Mouse (Mus musculus): ENCODE measurements at regions not wholly inside any gene's neighbourhood (a gene's known extent, or its start where the extent isn't known, plus 50 kb on each side); places are given as distances from the start of the nearest gene placed in this dataset.

- Histone ChIP-seq H3K4me2 (no peak overlapping the region), H3K9me3 (no peaks in the 10 kb centered on the region), H3K27me3 (no peaks in the 10 kb centered on the region), H3K36me3 (no peaks in the 10 kb centered on the region), H3K4me3 (no peak overlapping the region), H3K9ac (no peak overlapping the region), H3K4me1 (replicated peaks) (no peaks in the 10 kb centered on the region), H3K27ac (replicated peaks) (no peak overlapping the region)
- no peak for ATAC-seq (ENCODE audit: low FRiP score, low read depth)
- WGBS, result 64% methylated on average over 3 of the region's 3 CpGs
These were observed 103.3 kb downstream of the Prox1 start for GRCm38 (mm10) chr1:190067181-190067580.

GRCm38 (mm10) chr1:190066426-190066825, 104.1 kb downstream of the Prox1 start:
- Histone ChIP-seq H3K36me3 (no peaks in the 10 kb centered on the region), H3K9me3 (no peaks in the 10 kb centered on the region), H3K9ac (no peak overlapping the region), H3K4me3 (no peak overlapping the region), H3K4me1 (replicated peaks) (no peaks in the 10 kb centered on the region), H3K4me2 (no peak overlapping the region), H3K27me3 (no peaks in the 10 kb centered on the region), H3K27ac (replicated peaks) (no peak overlapping the region)
- ATAC-seq (ENCODE audit: low FRiP score, low read depth), result no peak
- 64% methylated on average over 9 of the region's 9 CpGs for WGBS

- no peak for ATAC-seq (ENCODE audit: low FRiP score, low read depth)
- Histone ChIP-seq H3K4me1 (replicated peaks) (no peaks in the 10 kb centered on the region), H3K27ac (replicated peaks) (no peak overlapping the region), H3K4me3 (no peak overlapping the region), H3K27me3 (no peaks in the 10 kb centered on the region), H3K9me3 (no peaks in the 10 kb centered on the region), H3K4me2 (no peak overlapping the region), H3K9ac (no peak overlapping the region), H3K36me3 (no peaks in the 10 kb centered on the region)
- 78% methylated on average over 9 of the region's 9 CpGs for WGBS
These were observed 108.8 kb downstream of the Prox1 start for GRCm38 (mm10) chr1:190061560-190062295.

- no peak for ATAC-seq (ENCODE audit: low FRiP score, low read depth)
- Histone ChIP-seq H3K27me3 (no peaks in the 10 kb centered on the region), H3K4me1 (replicated peaks) (no peaks in the 10 kb centered on the region), H3K9ac (no peak overlapping the region), H3K4me2 (no peak overlapping the region), H3K4me3 (no peak overlapping the region), H3K36me3 (no peaks in the 10 kb centered on the region), H3K27ac (replicated peaks) (no peak overlapping the region), H3K9me3 (no peaks in the 10 kb centered on the region)
- 78% methylated on average over 3 of the region's 3 CpGs for WGBS
These were observed 111.5 kb downstream of the Prox1 start for GRCm38 (mm10) chr1:190059025-190059424.

GRCm38 (mm10) chr1:190056931-190057330, 113.6 kb downstream of the Prox1 start:
- no peaks in the 10 kb centered on the region for H3K27me3 ChIP-seq
- WGBS, result 87% methylated on average over 2 of the region's 2 CpGs

GRCm38 (mm10) chr1:190051903-190052302, 118.6 kb downstream of the Prox1 start:
- no peaks in the 10 kb centered on the region for H3K36me3 ChIP-seq
- H3K27me3 ChIP-seq, result 0 out of 2 replicates have a peak, but pooled peaks cover 1% of the 10 kb centered on the region
- WGBS, result 96% methylated on average over 2 of the region's 2 CpGs
- H3K9me3 ChIP-seq, result no peaks in the 10 kb centered on the region
- H3K4me3 ChIP-seq, result no peak overlapping the region
- 0 out of 2 replicates have a peak, but pooled peaks cover 3% of the 10 kb centered on the region for H3K4me1 ChIP-seq (replicated peaks)
- no peak overlapping the region for H3K9ac ChIP-seq
- ATAC-seq (ENCODE audit: low FRiP score, low read depth), result no peak
- no peak overlapping the region for H3K27ac ChIP-seq (replicated peaks)
- H3K4me2 ChIP-seq, result no peak overlapping the region

More at GRCm38 (mm10) chr1:190056931-190057330, 113.6 kb downstream of the Prox1 start:
- no peaks in the 10 kb centered on the region for H3K36me3 ChIP-seq
- no peak overlapping the region for H3K27ac ChIP-seq (replicated peaks)
- H3K9ac ChIP-seq, result no peak overlapping the region
- H3K9me3 ChIP-seq, result no peaks in the 10 kb centered on the region
- H3K4me1 ChIP-seq (replicated peaks), result no peaks in the 10 kb centered on the region
- no peak overlapping the region for H3K4me3 ChIP-seq
- no peak for ATAC-seq (ENCODE audit: low FRiP score, low read depth)
- H3K4me2 ChIP-seq, result no peak overlapping the region

- Histone ChIP-seq H3K9ac (no peak overlapping the region), H3K4me1 (replicated peaks) (0 out of 2 replicates have a peak, but pooled peaks cover 3% of the 10 kb centered on the region), H3K9me3 (no peaks in the 10 kb centered on the region), H3K36me3 (no peaks in the 10 kb centered on the region), H3K4me3 (no peak overlapping the region), H3K4me2 (no peak overlapping the region), H3K27me3 (peaks cover 5% of the 10 kb centered on the region; the same call in 1 of the 2 replicates), H3K27ac (replicated peaks) (no peak overlapping the region)
- no peak for ATAC-seq (ENCODE audit: low FRiP score, low read depth)
- WGBS, result 81% methylated on average over 2 of the region's 2 CpGs
These were observed 121.9 kb downstream of the Prox1 start for GRCm38 (mm10) chr1:190048521-190049170.

- Histone ChIP-seq H3K27ac (replicated peaks) (no peak overlapping the region), H3K4me1 (replicated peaks) (0 out of 2 replicates have a peak, but pooled peaks cover 3% of the 10 kb centered on the region), H3K36me3 (no peaks in the 10 kb centered on the region), H3K4me2 (no peak overlapping the region), H3K9me3 (no peaks in the 10 kb centered on the region), H3K27me3 (peaks cover 7% of the 10 kb centered on the region; the same call in 1 of the 2 replicates), H3K4me3 (no peak overlapping the region), H3K9ac (no peak overlapping the region)
- WGBS, result 51% methylated on average over 6 of the region's 6 CpGs
- no peak for ATAC-seq (ENCODE audit: low FRiP score, low read depth)
These were observed 123.3 kb downstream of the Prox1 start for GRCm38 (mm10) chr1:190047201-190047600.

- peak; percentile 56; the same call in 1 of the 2 replicates for ATAC-seq (ENCODE audit: low FRiP score, low read depth)
- Histone ChIP-seq H3K9me3 (no peaks in the 10 kb centered on the region), H3K9ac (no peak overlapping the region), H3K36me3 (no peaks in the 10 kb centered on the region), H3K27ac (replicated peaks) (no peak overlapping the region), H3K27me3 (peaks cover 7% of the 10 kb centered on the region; the same call in 1 of the 2 replicates), H3K4me2 (no peak overlapping the region), H3K4me3 (no peak overlapping the region), H3K4me1 (replicated peaks) (0 out of 2 replicates have a peak, but pooled peaks cover 3% of the 10 kb centered on the region)
- WGBS, result 30% methylated on average over 1 of the region's 1 CpGs
These were observed 123.6 kb upstream of the Smyd2 start for GRCm38 (mm10) chr1:190045797-190046196.

GRCm38 (mm10) chr1:190044036-190044435, 121.9 kb upstream of the Smyd2 start:
- Histone ChIP-seq H3K4me1 (replicated peaks) (0 out of 2 replicates have a peak, but pooled peaks cover 3% of the 10 kb centered on the region), H3K4me3 (no peak overlapping the region), H3K27me3 (peaks cover 7% of the 10 kb centered on the region; the same call in 1 of the 2 replicates), H3K36me3 (no peaks in the 10 kb centered on the region), H3K4me2 (no peak overlapping the region), H3K9ac (no peak overlapping the region), H3K9me3 (no peaks in the 10 kb centered on the region), H3K27ac (replicated peaks) (no peak overlapping the region)
- 49% methylated on average over 3 of the region's 3 CpGs for WGBS
- ATAC-seq (ENCODE audit: low FRiP score, low read depth), result no peak

- no peak for ATAC-seq (ENCODE audit: low FRiP score, low read depth)
- 83% methylated on average over 10 of the region's 10 CpGs for WGBS
- Histone ChIP-seq H3K4me3 (no peak overlapping the region), H3K27me3 (peaks cover 7% of the 10 kb centered on the region; the same call in 1 of the 2 replicates), H3K4me2 (no peak overlapping the region), H3K9ac (no peak overlapping the region), H3K9me3 (no peaks in the 10 kb centered on the region), H3K4me1 (replicated peaks) (0 out of 2 replicates have a peak, but pooled peaks cover 3% of the 10 kb centered on the region), H3K27ac (replicated peaks) (no peak overlapping the region), H3K36me3 (no peaks in the 10 kb centered on the region)
These were observed 121.0 kb upstream of the Smyd2 start for GRCm38 (mm10) chr1:190043156-190043555.

GRCm38 (mm10) chr1:190042197-190042596, 120.0 kb upstream of the Smyd2 start:
- no peak for ATAC-seq (ENCODE audit: low FRiP score, low read depth)
- Histone ChIP-seq H3K9ac (no peak overlapping the region), H3K4me2 (no peak overlapping the region), H3K27ac (replicated peaks) (no peak overlapping the region), H3K36me3 (no peaks in the 10 kb centered on the region), H3K4me1 (replicated peaks) (no peaks in the 10 kb centered on the region), H3K27me3 (peaks cover 7% of the 10 kb centered on the region; the same call in 1 of the 2 replicates), H3K9me3 (no peaks in the 10 kb centered on the region), H3K4me3 (no peak overlapping the region)
- 79% methylated on average over 4 of the region's 4 CpGs for WGBS
